Mouse (Mus musculus): ENCODE results near the gene Ptprb. TPM values are rescaled to one million over a fixed set of nuclear protein-coding genes. Genes with fewer than 3 reads are reported as not detected.

The Ptprb gene
- total and polyA plus RNA-seq, 2 experiments from 2014 or later, result 3.3 to 9.8 TPM

DNA sequence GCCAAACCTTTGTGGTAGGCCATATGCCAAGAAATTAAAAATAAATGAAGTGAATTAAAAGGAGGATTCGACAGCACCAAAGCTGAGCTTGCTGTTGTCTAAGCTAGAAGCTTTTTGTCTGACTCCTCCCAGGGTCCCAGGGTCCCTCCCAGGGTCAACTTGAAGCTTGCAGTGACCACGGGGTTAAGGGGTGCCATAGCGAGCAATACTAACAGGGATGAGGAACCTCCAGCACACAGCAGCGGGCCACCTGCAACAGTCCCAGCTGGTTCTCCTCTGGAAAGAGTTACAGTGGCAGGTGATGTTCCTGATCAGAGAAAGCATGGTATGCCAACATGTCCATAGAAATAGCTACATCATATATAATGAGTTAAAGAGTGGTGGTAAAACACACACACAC lies 109.1 kb downstream of the Ptprb start:
- Histone ChIP-seq H3K4me2 (ENCODE audit: low read depth, low read length, poor library complexity, severe bottlenecking) (no peak overlapping the region), H3K27me3 (ENCODE audit: insufficient read depth, low read length) (no peaks in the 10 kb centered on the region), H3K36me3 (ENCODE audit: insufficient read depth, low read length) (no peaks in the 10 kb centered on the region), H3K27ac (ENCODE audit: low read depth, low read length) (no peak overlapping the region), H3K9me3 (ENCODE audit: low read length) (no peaks in the 10 kb centered on the region), H3K9ac (replicated peaks; ENCODE audit: low read length, poor library complexity, severe bottlenecking) (no peak overlapping the region), H3K4me3 (ENCODE audit: low read depth, low read length) (no peak overlapping the region), H3K4me1 (ENCODE audit: insufficient read depth, low read length) (no peaks in the 10 kb centered on the region)
- TF ChIP-seq CTCF (IDR thresholded peaks at IDR 0.05), result no peak
- 71% methylated on average over 4 of the region's 4 CpGs for WGBS
- DNase-seq (ENCODE audit: low spot score), result no peak
- ATAC-seq (ENCODE audit: low FRiP score), result no peak

DNA sequence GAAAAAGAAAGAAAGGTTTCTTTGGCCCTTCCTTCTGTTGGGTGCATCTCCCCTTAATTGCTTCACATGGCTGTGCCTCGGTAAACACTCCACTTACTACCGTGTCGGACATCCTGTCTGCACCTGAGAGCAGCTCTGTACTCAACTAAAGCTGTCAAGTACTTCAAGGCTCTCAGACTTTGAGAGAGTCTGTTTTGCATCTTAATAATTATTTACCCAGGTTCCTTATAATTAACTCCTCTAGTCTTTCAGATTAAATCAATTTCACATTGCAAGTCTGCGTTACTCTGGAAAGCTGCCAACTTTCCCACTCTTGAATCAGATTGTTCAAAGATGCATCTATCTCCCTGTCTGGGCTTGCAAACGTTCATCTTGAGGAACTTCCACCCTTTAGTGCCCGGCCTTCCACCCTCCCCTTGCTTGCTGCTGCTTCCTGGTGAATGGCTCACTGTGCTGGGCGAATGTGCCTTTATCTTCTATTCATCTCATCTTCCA lies 111.1 kb downstream of the Ptprb start:
- TF ChIP-seq CTCF (IDR thresholded peaks at IDR 0.05), result no peak
- Histone ChIP-seq H3K9ac (replicated peaks; ENCODE audit: low read length, poor library complexity, severe bottlenecking) (no peak overlapping the region), H3K4me2 (ENCODE audit: low read depth, low read length, poor library complexity, severe bottlenecking) (no peak overlapping the region), H3K4me3 (ENCODE audit: low read depth, low read length) (no peak overlapping the region), H3K36me3 (ENCODE audit: insufficient read depth, low read length) (no peaks in the 10 kb centered on the region), H3K27me3 (ENCODE audit: insufficient read depth, low read length) (no peaks in the 10 kb centered on the region), H3K4me1 (ENCODE audit: insufficient read depth, low read length) (no peaks in the 10 kb centered on the region), H3K27ac (ENCODE audit: low read depth, low read length) (no peak overlapping the region), H3K9me3 (ENCODE audit: low read length) (no peaks in the 10 kb centered on the region)
- WGBS, result 48% methylated on average over 7 of the region's 7 CpGs
- DNase-seq (ENCODE audit: low spot score), result peak; percentile 51
- ATAC-seq (ENCODE audit: low FRiP score), result no peak

DNA sequence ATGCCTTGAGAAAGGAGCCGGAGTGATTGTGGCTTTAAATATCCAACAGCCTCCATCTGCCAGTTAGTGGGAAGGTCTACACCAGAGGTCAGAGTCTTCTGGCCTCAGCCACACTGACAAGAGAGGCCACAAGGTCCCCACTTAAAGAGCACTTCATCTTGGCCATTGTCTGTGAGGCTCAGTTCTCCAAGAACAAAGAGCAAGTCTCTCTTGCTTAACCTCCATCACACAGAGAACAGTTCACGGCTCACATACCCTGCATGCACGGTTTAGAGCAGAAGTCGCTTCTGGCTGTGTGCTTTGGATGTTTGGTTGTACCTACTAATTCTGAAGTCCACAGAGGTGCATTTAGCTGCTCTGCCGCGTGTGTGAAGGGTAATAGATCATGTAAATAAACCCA lies 113.5 kb downstream of the Ptprb start:
- Histone ChIP-seq H3K27me3 (ENCODE audit: insufficient read depth, low read length) (no peaks in the 10 kb centered on the region), H3K9ac (replicated peaks; ENCODE audit: low read length, poor library complexity, severe bottlenecking) (no peak overlapping the region), H3K4me2 (ENCODE audit: low read depth, low read length, poor library complexity, severe bottlenecking) (no peak overlapping the region), H3K4me3 (ENCODE audit: low read depth, low read length) (no peak overlapping the region), H3K27ac (ENCODE audit: low read depth, low read length) (no peak overlapping the region), H3K4me1 (ENCODE audit: insufficient read depth, low read length) (no peaks in the 10 kb centered on the region), H3K36me3 (ENCODE audit: insufficient read depth, low read length) (no peaks in the 10 kb centered on the region), H3K9me3 (ENCODE audit: low read length) (no peaks in the 10 kb centered on the region)
- WGBS, result 51% methylated on average over 6 of the region's 6 CpGs
- ATAC-seq (ENCODE audit: low FRiP score) (no peak), DNase-seq (ENCODE audit: low spot score) (no peak)
- TF ChIP-seq CTCF (IDR thresholded peaks at IDR 0.05), result no peak

DNA sequence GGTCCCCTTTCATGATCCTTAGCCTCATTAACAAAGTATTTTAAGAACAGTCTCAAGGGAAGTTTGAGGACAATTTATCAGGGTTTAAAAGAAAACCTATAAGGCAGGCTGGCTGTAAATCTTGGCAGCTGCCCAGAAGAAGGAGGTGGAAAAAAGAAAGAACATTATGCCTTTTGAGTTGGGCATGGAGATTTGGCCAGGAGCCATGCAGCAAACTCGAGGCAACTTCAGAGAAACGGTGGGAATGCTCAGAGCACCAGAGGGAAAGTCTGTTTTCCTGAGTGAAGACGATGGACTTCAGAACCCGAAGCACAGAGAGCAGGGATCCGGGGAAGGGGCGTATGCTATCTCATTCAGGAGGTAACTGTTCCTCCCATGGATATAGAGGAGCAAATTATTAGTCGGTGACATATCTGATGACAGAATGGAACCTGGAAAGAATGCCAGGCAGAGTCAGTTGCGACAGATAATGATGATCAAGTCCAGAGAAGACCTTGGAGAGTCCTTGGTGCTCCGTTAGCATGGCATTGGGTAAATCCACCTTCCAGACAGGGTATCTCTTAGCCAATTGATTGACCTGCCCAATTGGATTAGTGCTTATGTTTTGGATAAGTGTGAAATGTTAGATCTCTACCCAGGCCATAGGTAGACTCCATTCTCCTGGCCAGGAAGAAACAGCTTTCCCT lies 118.6 kb downstream of the Ptprb start:
- Histone ChIP-seq H3K4me3 (ENCODE audit: low read depth, low read length) (no peak overlapping the region), H3K9ac (replicated peaks; ENCODE audit: low read length, poor library complexity, severe bottlenecking) (no peak overlapping the region), H3K27ac (ENCODE audit: low read depth, low read length) (no peak overlapping the region), H3K9me3 (ENCODE audit: low read length) (no peaks in the 10 kb centered on the region), H3K36me3 (ENCODE audit: insufficient read depth, low read length) (no peaks in the 10 kb centered on the region), H3K27me3 (ENCODE audit: insufficient read depth, low read length) (no peaks in the 10 kb centered on the region), H3K4me1 (ENCODE audit: insufficient read depth, low read length) (no peaks in the 10 kb centered on the region), H3K4me2 (ENCODE audit: low read depth, low read length, poor library complexity, severe bottlenecking) (no peak overlapping the region)
- TF ChIP-seq CTCF (IDR thresholded peaks at IDR 0.05), result no peak
- ATAC-seq (ENCODE audit: low FRiP score) (no peak), DNase-seq (ENCODE audit: low spot score) (no peak)
- 69% methylated on average over 9 of the region's 9 CpGs for WGBS

DNA sequence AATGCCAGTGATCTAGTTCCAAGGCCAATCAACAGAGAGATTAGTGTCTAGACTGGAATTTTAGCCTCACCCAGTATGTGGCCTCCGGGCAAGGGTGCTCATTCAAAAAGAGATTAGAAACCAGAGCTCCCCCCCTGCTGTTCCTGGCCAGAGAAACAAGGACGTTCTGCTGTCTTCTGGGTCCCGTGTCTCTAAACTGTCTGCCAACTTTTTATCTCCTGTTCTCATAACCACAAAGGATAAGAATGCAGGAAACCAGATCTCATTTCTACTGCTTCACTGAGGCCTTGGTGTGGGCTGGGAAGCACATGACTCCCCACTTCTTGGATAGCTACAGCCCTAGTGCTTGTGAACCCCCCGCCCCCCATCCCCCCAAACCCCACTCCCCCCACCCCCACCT lies 119.3 kb downstream of the Ptprb start:
- no peak overlapping the region for H3K4me2 ChIP-seq (ENCODE audit: low read depth, low read length, poor library complexity, severe bottlenecking)
- DNase-seq (ENCODE audit: low spot score), result no peak
- no peak for TF ChIP-seq CTCF (IDR thresholded peaks at IDR 0.05)
- H3K9me3 ChIP-seq (ENCODE audit: low read length), result no peaks in the 10 kb centered on the region
- H3K4me1 ChIP-seq (ENCODE audit: insufficient read depth, low read length), result no peaks in the 10 kb centered on the region
- no peak for ATAC-seq (ENCODE audit: low FRiP score)
- H3K4me3 ChIP-seq (ENCODE audit: low read depth, low read length), result no peak overlapping the region
- WGBS, result 23% methylated on average over 4 of the region's 4 CpGs
- H3K9ac ChIP-seq (replicated peaks; ENCODE audit: low read length, poor library complexity, severe bottlenecking), result no peak overlapping the region
- H3K36me3 ChIP-seq (ENCODE audit: insufficient read depth, low read length), result no peaks in the 10 kb centered on the region
- H3K27me3 ChIP-seq (ENCODE audit: insufficient read depth, low read length), result no peaks in the 10 kb centered on the region
- no peak overlapping the region for H3K27ac ChIP-seq (ENCODE audit: low read depth, low read length)

DNA sequence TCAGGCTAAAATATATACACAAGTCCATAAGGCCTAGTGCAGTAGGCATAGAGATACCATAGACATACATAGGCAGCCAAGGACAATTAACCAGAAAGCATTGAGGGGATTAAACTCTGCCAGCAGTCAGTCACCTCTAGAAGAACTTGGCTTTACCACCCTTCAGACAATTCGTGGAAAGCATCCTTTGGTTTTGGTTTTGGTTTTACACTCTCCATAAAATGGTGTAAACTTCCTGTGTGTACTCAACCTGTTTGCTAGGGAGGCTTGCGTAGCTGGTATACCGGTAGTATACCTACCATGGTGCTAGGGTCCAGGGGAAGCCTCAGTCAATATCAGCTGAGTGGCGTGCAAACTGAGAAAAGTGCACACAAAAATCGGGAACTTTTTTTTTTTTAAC lies 121.0 kb downstream of the Ptprb start:
- no peaks in the 10 kb centered on the region for H3K36me3 ChIP-seq (ENCODE audit: insufficient read depth, low read length)
- no peak for TF ChIP-seq CTCF (IDR thresholded peaks at IDR 0.05)
- no peak overlapping the region for H3K27ac ChIP-seq (ENCODE audit: low read depth, low read length)
- H3K4me2 ChIP-seq (ENCODE audit: low read depth, low read length, poor library complexity, severe bottlenecking), result no peak overlapping the region
- no peaks in the 10 kb centered on the region for H3K27me3 ChIP-seq (ENCODE audit: insufficient read depth, low read length)
- 87% methylated on average over 5 of the region's 5 CpGs for WGBS
- H3K4me3 ChIP-seq (ENCODE audit: low read depth, low read length), result no peak overlapping the region
- ATAC-seq (ENCODE audit: low FRiP score) (no peak), DNase-seq (ENCODE audit: low spot score) (no peak)
- H3K9me3 ChIP-seq (ENCODE audit: low read length), result no peaks in the 10 kb centered on the region
- no peak overlapping the region for H3K9ac ChIP-seq (replicated peaks; ENCODE audit: low read length, poor library complexity, severe bottlenecking)
- H3K4me1 ChIP-seq (ENCODE audit: insufficient read depth, low read length), result no peaks in the 10 kb centered on the region

All from midbrain, postnatal 0 days (tissue).